17 mouse cellular contexts compared by ENCODE assay signal in genomic region chr4:95659024-95659423, GRCm38 (mm10).
DNase-seq lines count a peak whose midpoint lies in the region; TF ChIP-seq lines count a peak whose summit lies in the region.
"Had no signal": no experiment of that assay in that cellular context is flagged by ENCODE, and none has a peak within 500 bp of the region (broad histone marks: within the 10 kb centered on the region; RNA-seq: fewer than 3 reads in every experiment).

No protein-coding gene starts in this region.

- H3K36me3 ChIP-seq in ES-Bruce4 (ENCODE audit: control insufficient read depth, insufficient read depth, low read length, poor library complexity, severe bottlenecking) = no peaks in the 10 kb centered on the region
- H3K36me3 ChIP-seq in limb, embryonic 10.5 days = no peaks in the 10 kb centered on the region
- H3K36me3 ChIP-seq: embryonic facial prominence, embryonic 15.5 days; heart, embryonic 13.5 days; hindbrain, embryonic 15.5 days had no signal

- TF ChIP-seq POLR2A in ES-Bruce4 (IDR thresholded peaks at IDR 0.05; ENCODE audit: insufficient read depth, low read length) = no peak

- H3K9ac ChIP-seq in ES-Bruce4 (ENCODE audit: low read depth, poor library complexity, severe bottlenecking) = no peak overlapping the region
- H3K9ac ChIP-seq: embryonic facial prominence, embryonic 15.5 days; heart, embryonic 13.5 days; hindbrain, embryonic 15.5 days had no signal

- no peak overlapping the region for H3K4me3 ChIP-seq in ES-Bruce4 (ENCODE audit: low read depth, low read length)
- no peak overlapping the region for H3K4me3 ChIP-seq in limb, embryonic 10.5 days
- H3K4me3 ChIP-seq: embryonic facial prominence, embryonic 15.5 days; erythroblast, embryonic 14.5 days; heart, embryonic 13.5 days; hindbrain, embryonic 15.5 days had no signal

- peak overlapping the region; percentile 15 for H3K27ac ChIP-seq in ES-Bruce4 (ENCODE audit: insufficient read depth, low read length)
- H3K27ac ChIP-seq in limb, embryonic 10.5 days = 0 out of 2 replicates have a peak overlapping the region, but pooled peaks have one; percentile 11
- H3K27ac ChIP-seq: embryonic facial prominence, embryonic 15.5 days; heart, embryonic 13.5 days; hindbrain, embryonic 15.5 days had no signal

- peaks cover 2% of the 10 kb centered on the region for H3K4me1 ChIP-seq in ES-Bruce4 (ENCODE audit: control insufficient read depth, insufficient read depth, low read length)
- H3K4me1 ChIP-seq in limb, embryonic 10.5 days = peaks cover 9% of the 10 kb centered on the region
- H3K4me1 ChIP-seq: hindbrain, embryonic 15.5 days had no signal

- DNase-seq in heart, adult 11 months = peak; percentile 91
- no peak for DNase-seq in heart, adult 18-20 months
- peak; percentile 9 for DNase-seq in ZHBTc4 (ENCODE audit: low read depth, low spot score)
- DNase-seq in limb, embryonic 10.5 days (ENCODE audit: low spot score) = no peak
- DNase-seq in kidney, postnatal 25 days = no peak
- no peak for DNase-seq in layer of hippocampus, postnatal 10 days (ENCODE audit: low spot score in 2 of 2)
- no peak for DNase-seq in thymus, adult 18-20 months
- DNase-seq: adrenal gland, postnatal 14 days; cerebellum, adult 18-20 months; cerebellum, adult 9-11 months; gastrocnemius, postnatal 36 days; heart, postnatal 36 days had no signal

- H3K9me3 ChIP-seq in ES-Bruce4 (replicated peaks; ENCODE audit: control insufficient read depth, insufficient read depth, low read length, poor library complexity, severe bottlenecking) = no peaks in the 10 kb centered on the region
- no peaks in the 10 kb centered on the region for H3K9me3 ChIP-seq in limb, embryonic 10.5 days (replicated peaks)
- H3K9me3 ChIP-seq: embryonic facial prominence, embryonic 15.5 days; heart, embryonic 13.5 days; hindbrain, embryonic 15.5 days had no signal

- TF ChIP-seq CTCF in ES-Bruce4 (IDR thresholded peaks at IDR 0.05; ENCODE audit: low read depth, low read length) = no peak

- 35% methylated on average over 3 of the region's 3 CpGs for whole genome bisulfite sequencing in limb, embryonic 10.5 days

- TF ChIP-seq EP300 in ES-Bruce4 (IDR thresholded peaks at IDR 0.05; ENCODE audit: insufficient read depth, low read depth, low read length) = no peak

- no peaks in the 10 kb centered on the region for H3K27me3 ChIP-seq in ES-Bruce4 (ENCODE audit: control insufficient read depth, insufficient read depth, low read length, poor library complexity, severe bottlenecking)
- H3K27me3 ChIP-seq in limb, embryonic 10.5 days (ENCODE audit: low read depth, poor library complexity, severe bottlenecking) = no peaks in the 10 kb centered on the region
- H3K27me3 ChIP-seq: embryonic facial prominence, embryonic 15.5 days; heart, embryonic 13.5 days; hindbrain, embryonic 15.5 days had no signal

Comparison
In these comparisons a context has a peak if more than half of its experiments do, and no peak if none do; other contexts are left out.
1. DNase-seq: peak in heart, adult 11 months (single experiment) and ZHBTc4 (single experiment); none in heart, adult 18-20 months (0 of 2), limb, embryonic 10.5 days (single experiment), kidney, postnatal 25 days (0 of 2), layer of hippocampus, postnatal 10 days (0 of 2) and thymus, adult 18-20 months (0 of 2).